ENCODE assay signal across 10 mouse cellular contexts in genomic region chr9:31090081-31091023, GRCm38 (mm10).
DNase-seq lines count a peak whose midpoint lies in the region.
"Had no signal": no experiment of that assay in that cellular context is flagged by ENCODE, and none has a peak within 500 bp of the region (broad histone marks: within the 10 kb centered on the region; RNA-seq: fewer than 3 reads in every experiment).

No protein-coding gene starts in this region.

- DNase-seq in cerebellum, adult 11 months = peak; percentile 38
- DNase-seq in cerebellum, postnatal 4 days (ENCODE audit: low spot score in 2 of 2) = no peak
- DNase-seq in retina, adult 2 months (ENCODE audit: low read depth, low spot score) = peak; percentile 11
- no peak for DNase-seq in retina, postnatal 1 day
- DNase-seq in R1 (ENCODE audit: low read depth, low spot score) = peak; percentile 91
- peak; percentile 35 to 46 for DNase-seq in cerebellum, postnatal 36 days
- no peak for DNase-seq in lung, postnatal 4 days
- no peak for DNase-seq in layer of hippocampus, adult 9-10 months (ENCODE audit: low spot score)
- DNase-seq: gastrocnemius, adult 2 months; thymus, postnatal 14 days had no signal

Comparison
In these comparisons a context has a peak if more than half of its experiments do, and no peak if none do; other contexts are left out.
1. DNase-seq: peak in cerebellum, adult 11 months (single experiment), retina, adult 2 months (single experiment), R1 (single experiment) and cerebellum, postnatal 36 days (2 of 2); none in cerebellum, postnatal 4 days (0 of 2), retina, postnatal 1 day (single experiment), lung, postnatal 4 days (0 of 2) and layer of hippocampus, adult 9-10 months (single experiment).